In the genomic region with DNA sequence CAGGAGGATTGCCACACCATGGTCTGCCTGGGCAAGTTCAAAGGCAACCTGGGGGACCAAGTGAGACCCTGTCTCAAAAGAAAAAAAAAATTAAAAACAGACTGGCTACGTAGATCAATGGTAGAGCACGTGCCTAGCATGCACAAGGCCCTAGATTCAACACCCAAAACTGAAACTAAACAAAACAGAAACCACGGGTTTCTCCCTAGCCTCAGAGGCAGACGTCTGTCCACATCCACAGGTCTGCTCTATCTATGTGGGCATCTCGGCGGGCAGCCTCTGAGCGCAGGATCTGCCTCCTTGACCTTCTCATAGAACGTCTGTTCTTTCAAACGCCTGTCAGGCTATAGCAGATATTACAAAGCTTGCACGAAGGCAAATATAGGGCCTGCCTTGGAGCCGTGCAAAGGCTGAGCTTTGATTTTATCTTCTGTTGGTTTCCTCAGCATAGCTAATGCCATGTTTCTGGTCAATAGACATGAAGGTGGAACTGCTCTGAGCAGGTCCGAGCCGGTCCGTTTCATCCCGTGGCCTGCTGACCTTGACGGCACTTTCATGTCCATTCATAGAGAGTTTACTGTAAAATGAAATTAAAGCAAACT, we compare ENCODE assay signal across 1 mouse cellular context.
TF ChIP-seq lines count a peak whose summit lies in the region.

No protein-coding gene starts in this region.

TF ChIP-seq in CH12.LX, 34 proteins besides CTCF, POLR2A, EP300 and RAD21 (continued from another document):
- TF ChIP-seq USF2 (conservative IDR thresholded peaks at IDR 0.05; ENCODE audit: low read depth, low read length) (no peak), MEF2A (IDR thresholded peaks at IDR 0.05; ENCODE audit: borderline replicate concordance, low read depth, low read length) (no peak), CHD1 (IDR thresholded peaks at IDR 0.05; ENCODE audit: low read depth, low read length) (no peak), TBP (conservative IDR thresholded peaks at IDR 0.05; ENCODE audit: low read depth, low read length) (no peak), MAZ (IDR thresholded peaks at IDR 0.05; ENCODE audit: low read depth, low read length) (no peak)
